Mouse (Mus musculus) right cerebral cortex, postnatal 4 days (tissue): Measurements from ENCODE around the gene Tnnc1.

ENCODE experiments used
- DNase-seq: peaks from one replicate; pipeline ENCODE4 v3.0.0-alpha.2; 2022

Tnnc1 gene

GRCm38 (mm10) chr14:31186656-31187055 lies 21.5 kb upstream of the Tnnc1 start:
- no peak for DNase-seq

- DNase-seq: no peak
Measured at GRCm38 (mm10) chr14:31188771-31189181, 19.3 kb upstream of the Tnnc1 start.

DNA sequence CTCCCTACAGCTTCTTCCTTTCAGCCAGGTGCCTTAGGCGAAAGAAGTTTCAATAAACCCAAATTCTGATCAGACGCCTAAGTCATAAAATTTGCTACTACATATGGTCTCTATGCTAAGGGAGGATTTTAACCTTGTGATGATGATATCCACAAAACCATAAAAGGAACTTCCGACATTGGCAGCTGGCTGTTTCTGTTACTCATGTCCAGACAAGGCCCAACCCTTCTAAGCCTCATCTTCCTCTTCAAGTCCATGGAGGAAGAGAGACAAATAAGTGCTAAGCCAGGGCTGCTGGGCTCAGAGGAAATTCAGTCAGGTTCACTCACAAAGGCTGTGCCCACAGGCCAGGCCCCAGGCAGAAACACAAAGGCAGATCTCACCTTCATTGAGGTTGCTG lies 18.8 kb upstream of the Tnnc1 start:
- no peak for DNase-seq

DNA sequence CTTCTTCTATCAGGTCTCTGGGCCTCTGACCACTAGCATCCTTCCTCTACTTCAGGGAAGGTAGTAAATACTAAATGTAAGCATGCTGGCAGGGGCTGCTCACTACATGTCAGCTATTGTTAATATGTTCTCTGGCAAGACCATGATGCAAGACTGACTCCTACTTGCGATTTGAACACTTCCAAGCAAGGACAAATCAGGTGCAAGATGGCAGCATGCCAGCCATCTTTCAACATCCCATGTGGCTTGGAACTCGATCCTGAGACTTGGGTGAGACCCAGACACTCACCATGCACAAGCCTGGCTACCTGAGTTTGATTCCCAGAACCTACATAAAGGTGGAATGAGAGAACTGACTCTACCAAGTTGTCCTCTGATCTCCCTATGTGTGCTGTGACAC lies 16.2 kb upstream of the Tnnc1 start:
- no peak for DNase-seq

- DNase-seq: no peak
Measured at GRCm38 (mm10) chr14:31193791-31194190, 14.3 kb upstream of the Tnnc1 start.

DNA sequence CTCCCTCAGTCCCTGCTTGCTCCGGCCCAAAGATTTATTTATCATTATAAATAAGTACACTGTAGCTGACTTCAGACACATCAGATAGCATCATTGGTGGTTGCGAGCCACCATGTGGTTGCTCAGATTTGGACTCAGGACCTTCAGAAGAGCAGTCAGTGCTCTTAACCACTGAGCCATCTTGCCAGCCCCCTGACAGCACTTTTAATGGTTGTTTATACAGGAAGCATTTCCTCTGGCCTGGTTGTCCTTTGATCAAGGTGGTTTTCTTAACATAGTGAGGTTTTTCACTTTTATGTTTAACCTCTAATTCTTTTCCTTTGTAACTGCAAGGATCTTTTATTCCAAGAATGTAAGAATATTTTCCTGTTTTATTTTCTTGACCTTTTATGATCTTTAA lies 13.7 kb upstream of the Tnnc1 start:
- no peak for DNase-seq

GRCm38 (mm10) chr14:31194891-31195513 lies 13.1 kb upstream of the Tnnc1 start:
- no peak for DNase-seq

- DNase-seq: no peak
Measured at GRCm38 (mm10) chr14:31195521-31195920, 12.6 kb upstream of the Tnnc1 start.

GRCm38 (mm10) chr14:31195968-31196367 lies 12.1 kb upstream of the Tnnc1 start:
- no peak for DNase-seq

DNA sequence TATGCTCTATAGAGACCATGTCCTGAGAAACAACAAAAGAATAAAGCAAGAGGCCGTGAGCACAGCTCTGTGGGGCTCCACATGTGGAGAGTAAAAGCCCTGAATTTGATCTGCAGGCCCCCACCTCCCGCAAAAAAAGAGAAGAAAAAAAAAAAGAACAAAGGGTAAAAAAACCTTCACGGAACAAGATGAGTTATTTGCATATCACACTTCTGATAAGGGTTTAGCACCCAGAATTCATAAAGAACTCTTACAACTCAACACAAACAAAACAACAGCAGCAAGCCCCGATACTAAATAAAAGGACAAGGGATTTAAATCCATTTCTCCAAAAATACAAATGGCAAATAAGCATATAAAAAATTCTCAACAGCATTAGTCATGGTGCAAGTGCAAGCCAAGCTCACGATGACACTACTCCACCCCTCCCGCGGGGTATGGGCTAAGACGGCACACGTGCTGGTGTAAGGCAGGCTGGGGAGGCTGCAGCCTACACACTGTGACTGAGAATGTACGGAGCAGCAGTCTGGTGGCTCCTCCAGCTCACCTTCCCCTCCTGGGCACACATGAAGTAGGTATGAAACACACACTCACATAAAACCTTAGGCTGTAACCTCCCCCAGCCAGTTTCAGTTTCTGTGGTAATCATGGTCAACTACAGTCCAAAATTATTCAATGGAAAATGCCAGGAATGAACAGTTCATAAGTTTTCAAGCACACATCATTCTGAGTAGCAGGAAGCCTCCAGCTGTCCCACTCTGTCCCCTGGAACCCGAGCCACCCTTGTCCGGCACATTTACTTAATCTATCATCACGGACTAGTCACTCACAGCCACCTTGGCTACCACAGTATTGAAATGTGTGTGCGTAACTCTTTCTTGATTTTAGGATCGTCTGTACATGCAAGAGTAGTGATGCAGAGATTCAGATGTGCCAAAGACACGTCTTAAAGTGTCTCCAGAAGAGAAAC lies 10.3 kb upstream of the Tnnc1 start:
- no peak for DNase-seq

DNA sequence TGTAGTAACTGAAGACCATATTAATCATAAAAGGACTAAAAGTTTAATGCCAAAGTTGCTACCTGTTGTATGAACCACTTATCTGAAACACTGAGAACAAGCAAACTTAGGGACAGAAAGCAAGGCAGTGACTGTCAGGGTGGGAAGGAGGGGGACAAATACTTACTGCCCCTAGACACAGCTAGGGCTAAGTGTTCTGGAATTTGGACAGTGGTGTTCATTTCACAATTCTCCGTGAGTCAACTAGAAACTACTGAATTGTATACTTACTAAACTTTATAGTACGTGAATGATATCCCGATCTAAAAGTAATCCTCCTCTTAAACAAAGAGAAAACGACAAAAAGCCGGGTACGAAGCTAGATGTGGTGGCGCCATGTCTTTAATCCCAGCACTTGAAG lies 8.5 kb upstream of the Tnnc1 start:
- no peak for DNase-seq

DNA sequence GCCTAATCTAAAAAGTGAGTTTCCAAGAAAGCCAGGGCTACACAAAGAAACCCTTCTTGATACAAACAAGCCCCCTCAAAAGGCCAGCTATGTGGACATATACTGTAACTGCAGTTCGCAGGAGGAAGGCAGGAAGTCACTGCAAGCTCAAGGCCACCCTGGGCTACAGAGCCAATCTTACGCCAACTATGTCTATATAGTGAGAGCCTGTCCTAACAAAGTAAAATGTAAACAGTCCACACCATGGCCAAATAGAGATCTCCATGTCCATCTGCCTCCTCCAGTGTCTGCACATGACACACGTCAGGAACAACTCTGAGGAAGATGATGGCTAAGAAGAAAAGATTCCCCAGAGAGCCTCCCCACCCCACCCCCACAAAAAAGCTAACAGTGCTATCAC lies 8.1 kb upstream of the Tnnc1 start:
- DNase-seq: no peak

GRCm38 (mm10) chr14:31204844-31205243 lies 3.3 kb upstream of the Tnnc1 start:
- DNase-seq: no peak

- no peak for DNase-seq
Measured at GRCm38 (mm10) chr14:31205244-31205561, 2.9 kb upstream of the Tnnc1 start.

DNA sequence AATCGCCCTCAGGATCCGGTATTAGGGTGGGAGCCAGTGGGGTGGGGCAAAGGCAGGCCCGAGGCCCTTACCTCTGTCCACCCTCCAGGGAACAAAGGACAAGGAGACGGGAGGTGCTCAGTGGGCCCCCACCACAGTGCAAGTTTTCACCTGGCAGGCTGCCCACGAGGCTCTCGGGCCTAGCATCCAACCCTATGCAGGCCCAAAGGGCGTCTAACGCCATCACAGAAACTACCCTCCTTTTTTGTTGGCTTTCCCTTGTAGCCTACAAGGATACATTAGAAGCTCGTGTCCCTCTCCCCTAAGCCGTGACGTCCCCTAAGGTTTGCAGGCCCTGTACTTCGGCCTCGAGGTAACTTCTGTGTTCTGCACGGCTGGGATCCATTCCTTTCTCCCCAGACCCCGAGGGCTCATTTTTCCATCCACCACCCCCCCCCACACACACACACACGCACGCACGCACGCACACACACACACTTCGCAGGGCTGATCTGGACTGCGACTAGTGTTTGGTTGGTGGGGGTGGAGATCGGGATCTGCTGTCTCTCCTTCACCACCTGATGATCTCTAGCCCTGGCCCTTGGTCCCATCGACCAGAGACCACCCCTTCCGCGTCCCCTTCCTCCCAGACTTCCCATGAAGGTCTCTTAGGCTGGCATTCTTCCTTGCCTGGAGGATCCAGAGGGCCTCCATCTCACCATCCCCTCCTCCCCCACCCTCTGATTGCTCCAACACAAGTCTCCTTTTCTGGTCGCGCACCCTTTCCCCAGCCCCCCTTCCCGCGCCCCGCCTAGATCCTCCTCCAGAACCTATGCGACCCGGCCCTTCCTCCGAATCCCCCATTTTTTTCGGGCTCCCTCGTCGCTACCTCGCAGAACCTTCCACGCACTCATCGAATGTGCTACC lies 2.3 kb upstream of the Tnnc1 start:
- DNase-seq: peak; percentile 64

DNA sequence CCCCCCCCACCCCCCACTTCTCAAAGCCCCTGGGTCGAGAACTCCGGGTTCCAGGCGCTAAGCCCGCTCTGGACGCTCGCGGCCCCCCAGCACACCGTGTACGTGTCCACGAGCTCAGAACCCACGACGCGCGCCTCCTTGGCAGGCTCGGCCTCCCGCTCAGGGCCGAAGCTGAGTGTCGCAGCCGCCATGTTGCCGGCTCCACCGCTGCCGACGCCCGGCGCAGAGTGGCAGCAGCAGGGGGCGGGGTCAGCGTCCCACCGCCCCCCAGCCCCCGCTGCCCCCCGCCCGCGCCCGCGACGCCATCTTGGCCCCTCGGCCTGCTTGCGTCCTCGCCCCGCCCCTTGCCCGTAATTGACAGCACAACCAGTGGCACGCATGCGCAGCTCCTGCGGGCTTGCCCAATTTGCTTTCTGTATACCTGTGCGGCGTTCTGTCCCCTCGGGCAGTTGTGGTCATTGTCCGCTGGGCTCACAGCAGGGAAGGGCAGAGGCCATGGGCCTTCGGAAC lies 1.6 kb upstream of the Tnnc1 start:
- peak; percentile 98 for DNase-seq

- no peak for DNase-seq
Measured at GRCm38 (mm10) chr14:31207070-31207830, 862 bp upstream of the Tnnc1 start.

DNA sequence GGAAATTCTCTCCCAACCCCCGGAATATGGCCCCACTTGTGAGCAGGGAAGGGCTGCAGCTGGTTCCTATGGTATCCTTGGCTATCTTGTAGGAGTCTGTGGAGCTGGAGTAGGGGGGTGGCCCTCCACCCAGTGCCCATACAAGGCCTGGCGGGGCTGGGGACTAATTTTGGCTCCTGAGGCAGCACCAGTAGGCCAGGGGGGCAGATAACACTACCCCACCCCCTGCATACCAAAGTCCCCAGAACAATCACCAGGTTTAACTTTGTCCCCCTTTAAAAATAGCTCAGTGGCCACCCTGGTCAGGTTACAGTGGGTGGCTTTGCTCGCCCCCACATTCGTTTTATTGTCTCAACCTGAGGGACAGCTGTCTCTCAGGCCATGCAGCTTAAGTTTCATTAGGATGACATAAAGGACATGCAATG lies 1.0 kb downstream of the Tnnc1 start:
- DNase-seq: no peak

DNA sequence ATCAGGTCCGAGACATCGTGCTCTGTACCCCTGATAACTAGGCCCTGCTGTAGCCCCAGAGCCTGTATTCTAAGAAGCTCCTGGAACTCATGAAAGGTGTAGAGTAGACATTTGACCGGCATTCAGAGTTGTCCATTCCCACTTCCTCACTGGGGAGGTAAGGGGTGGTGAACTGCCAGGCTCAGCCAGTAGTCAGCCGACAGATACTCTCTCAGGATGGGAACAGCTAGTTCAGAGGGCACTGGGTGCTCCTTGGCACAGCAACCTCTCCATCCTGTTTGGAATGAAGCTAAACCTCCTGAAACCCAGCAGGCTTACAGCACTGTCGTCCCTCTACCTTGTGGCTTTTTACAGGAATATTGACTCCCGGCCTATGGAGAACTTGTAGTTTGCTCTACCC lies 3.7 kb downstream of the Tnnc1 start:
- DNase-seq: no peak

DNA sequence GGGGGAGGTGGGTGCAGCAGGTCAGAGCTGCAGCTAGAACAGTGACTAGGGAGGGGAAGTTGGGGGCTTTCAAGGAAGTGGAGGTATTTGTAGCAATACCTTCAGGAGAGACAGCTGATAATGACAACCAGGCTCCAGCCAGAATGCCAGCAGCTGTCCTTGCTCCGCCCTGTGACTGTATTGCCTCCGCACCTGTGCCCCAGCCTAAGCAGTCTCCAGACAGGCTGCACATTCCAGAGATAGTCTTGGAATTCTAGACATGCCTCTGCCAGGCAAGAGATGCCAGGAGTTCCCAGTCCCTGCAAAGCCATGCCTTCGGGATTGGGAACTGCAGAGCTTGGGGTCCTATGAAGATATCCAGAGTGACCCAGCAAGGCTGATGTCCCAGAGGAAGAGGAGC lies 4.4 kb downstream of the Tnnc1 start:
- DNase-seq: no peak

- DNase-seq: no peak
Measured at GRCm38 (mm10) chr14:31213868-31214267, 5.8 kb downstream of the Tnnc1 start.

GRCm38 (mm10) chr14:31214684-31215083 lies 6.6 kb downstream of the Tnnc1 start:
- DNase-seq: no peak
